Mouse (Mus musculus) frontal cortex, adult (tissue): ENCODE results near the gene Pip4k2a.
"Not testable (repeated sequence)": the region's sequence is repeated elsewhere in the genome, so short reads cannot be mapped to it uniquely, and the experiment has no call there.

ENCODE experiments used
- ATAC-seq: cut with Nextera tagmentation; 2 replicates; pipeline ENCODE4 v1.9.2; 2017; ENCODE audit warnings: mild to moderate bottlenecking, moderate library complexity, mixed read lengths; ENCODE audit not compliant: low TSS enrichment

Pip4k2a gene

DNA sequence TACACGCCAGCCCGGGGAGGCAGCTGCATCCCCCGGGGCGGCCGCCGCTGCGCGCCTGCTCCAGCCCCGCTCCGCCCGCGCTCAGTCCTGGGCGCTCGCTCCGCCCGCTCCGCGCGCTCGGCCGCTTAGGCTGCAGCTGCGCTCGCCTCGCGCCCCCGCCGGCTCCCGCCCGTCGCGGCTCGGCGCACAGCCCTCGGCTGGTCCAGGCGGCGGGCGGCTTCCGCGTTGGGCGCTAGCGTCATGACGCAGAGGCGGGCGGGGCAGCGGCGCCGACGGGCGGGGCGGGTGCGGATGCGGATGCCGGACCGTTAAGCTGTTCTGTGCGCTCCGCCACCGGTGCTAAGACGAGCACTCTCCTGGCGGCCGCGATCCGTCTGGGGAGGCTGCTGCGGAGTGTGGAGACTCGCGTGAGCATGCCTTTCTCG, at the start of gene Pip4k2a, which contains the start of gene 4930426L09Rik:
Pip4k2a (minus strand) TSS at position 73 of the 425 bp plus-strand sequence.
4930426L09Rik (plus strand) TSS at position 290 of the 425 bp plus-strand sequence.
- peak; percentile 93 for ATAC-seq

DNA sequence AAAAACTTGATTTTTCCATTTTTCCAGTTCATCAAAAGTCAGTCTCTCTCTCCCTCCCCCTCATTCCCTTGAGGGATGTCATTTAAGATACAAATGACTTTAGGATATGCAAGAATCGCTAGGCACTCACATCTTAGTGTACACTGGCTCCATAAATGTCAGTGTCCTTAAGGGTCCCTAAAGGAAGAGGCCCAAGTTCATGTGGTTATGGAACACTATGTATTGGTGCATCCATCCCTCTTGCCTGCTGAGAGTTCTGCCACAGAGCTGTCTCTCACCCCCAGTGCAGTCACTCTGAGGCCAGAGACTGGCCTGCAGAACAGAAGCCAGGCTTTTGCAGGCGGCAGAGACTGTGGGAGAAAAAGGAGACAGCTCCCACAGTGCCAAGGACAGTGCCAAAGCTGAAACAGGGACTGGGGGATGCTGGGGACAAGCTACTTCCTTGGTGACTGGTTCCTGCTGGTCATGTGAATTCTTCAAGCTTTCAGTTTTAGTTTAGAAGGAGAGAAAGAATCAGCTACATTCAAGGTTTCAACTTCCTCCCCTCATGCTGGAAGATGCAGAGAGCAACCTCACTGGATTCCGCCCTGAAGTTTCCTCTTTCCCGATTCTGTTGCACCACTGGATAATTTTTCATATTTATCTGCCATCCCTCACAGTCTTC, 40.1 kb upstream of the Pip4k2a start:
- ATAC-seq = no peak

DNA sequence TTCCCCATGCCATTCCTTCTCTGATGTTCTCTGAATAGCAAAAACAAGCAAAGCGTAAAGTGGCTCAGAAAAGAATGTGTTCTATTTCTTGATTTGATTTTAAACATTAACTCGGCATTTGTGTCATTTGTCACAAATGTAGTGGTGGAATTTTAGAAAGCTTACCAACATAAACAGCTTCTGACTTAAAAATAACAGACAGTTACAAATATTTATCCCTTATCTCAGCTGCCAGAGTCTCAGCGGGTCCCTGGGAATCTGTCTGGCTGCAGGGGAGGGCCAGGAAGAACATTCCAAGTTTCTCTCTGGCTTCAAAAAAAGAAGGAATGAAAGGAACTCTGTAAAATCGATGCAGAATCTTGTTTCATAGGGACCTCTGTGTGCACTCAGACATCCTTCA, 39.5 kb upstream of the Pip4k2a start:
- no peak for ATAC-seq

DNA sequence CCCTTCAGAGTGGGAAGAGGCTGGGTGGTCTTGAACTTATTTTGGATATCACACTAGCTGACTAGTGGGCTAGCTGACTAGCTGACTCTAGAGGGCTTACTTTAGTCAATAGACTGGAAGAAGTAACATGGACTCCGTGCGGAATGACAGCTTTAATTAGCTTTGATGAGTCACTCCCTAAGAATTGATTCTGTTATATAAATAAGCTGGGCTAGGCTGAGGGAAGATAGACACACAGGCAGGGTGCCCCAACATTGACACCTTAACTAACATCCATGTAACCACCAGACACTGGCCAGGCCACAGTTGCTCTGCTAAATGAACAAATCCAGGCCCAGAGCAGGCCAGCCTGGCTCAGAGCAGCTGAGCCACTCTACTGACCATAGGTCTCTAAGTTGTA, 26.9 kb upstream of the Pip4k2a start:
- ATAC-seq = no peak

DNA sequence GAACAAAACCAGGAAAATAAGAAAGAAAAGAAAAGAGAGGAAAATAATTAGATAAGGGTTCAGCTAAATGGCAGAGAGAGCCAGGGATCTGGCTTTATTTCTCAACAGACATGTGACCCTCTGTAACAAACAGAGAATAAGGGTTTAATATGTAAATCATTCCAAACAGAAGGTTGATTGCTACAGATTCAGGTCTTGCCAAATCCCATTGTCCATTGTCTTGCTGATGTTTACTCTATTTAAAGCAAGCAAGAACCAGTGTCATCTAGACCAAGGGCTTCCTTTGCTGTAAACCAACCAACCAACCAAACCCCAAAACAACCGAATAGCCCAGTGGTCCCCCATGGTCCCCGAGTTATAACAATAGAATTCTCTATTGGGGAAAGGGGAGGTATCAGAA, 20.1 kb upstream of the Pip4k2a start:
- peak; percentile 59; the same call in 1 of the 2 replicates for ATAC-seq

DNA sequence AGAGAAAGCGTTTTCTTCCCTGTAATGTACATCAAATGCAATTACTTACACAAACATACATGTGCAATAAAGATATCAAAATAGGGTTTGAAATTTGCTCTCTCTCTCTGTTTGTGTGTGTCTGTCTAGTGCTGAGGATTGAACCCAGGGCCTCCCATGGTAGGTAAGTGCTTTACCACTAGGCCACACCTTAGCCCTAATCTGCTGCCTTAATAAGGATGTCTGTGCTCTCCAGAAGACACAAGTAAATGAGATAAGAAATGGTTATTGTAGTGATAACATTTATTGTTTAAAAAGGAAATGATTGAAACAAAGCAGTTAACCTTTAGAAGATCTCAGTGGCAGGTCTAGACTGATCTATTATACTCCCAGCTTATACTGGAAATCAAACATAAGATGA, 18.9 kb upstream of the Pip4k2a start:
- no peak for ATAC-seq

DNA sequence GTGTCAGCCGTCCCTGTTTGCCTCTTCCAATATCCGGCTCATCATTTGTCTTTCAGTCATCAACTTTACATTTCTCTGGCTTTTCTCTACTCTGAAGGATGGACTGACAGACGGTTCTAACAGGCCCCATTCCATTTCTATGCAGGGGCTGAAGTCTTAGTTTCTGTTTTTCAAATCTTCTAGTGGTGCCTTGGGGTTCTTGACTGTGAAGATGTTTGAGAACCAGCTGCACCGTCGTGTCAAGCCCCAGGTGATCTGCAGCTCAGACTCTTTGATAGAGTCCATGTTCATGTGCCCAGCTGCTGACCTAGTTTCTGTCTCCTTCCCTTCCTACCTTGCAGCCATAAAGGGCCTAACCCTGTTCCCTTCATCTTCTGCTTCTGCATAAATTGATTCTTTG, 18.4 kb upstream of the Pip4k2a start:
- ATAC-seq = no peak

DNA sequence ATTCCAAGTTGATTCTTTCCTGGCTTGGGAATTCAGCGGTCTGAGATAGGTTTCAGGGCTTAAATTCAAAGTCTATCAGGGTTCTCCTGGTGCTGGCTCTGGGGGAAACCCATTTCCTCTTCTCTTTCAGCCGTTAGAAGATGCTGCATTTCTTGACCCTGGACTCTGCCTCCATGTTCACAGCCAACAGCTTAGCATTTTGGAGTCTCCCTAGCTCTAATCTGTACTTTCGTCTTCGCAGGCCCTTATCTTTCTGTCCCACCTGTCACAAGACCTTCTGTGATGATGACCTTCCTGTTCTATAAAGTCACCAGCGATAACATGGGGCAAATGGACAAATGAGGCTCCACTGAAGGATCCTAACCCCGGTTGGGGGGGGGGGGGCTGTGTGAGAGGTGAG, 13.5 kb upstream of the Pip4k2a start:
- ATAC-seq = no peak

DNA sequence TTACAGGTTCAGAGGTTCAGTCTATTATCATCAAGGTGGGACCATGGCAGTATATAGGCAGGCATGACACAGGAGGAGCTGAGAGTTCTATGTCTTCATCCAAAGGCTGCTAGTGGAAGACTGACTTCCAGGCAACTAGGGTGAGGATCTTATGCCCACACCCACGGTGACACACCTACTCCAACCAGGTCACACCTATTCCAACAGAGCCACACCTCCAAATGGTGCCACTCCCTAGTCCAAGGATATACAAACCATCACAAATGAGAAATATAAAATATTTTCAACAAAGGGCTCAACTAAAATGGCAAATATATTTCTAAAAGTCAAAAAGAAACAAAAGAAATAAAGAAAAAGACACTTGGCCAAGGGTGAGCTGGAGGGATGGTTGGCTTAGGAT, 12.6 kb upstream of the Pip4k2a start:
- not testable (repeated sequence) for ATAC-seq

DNA sequence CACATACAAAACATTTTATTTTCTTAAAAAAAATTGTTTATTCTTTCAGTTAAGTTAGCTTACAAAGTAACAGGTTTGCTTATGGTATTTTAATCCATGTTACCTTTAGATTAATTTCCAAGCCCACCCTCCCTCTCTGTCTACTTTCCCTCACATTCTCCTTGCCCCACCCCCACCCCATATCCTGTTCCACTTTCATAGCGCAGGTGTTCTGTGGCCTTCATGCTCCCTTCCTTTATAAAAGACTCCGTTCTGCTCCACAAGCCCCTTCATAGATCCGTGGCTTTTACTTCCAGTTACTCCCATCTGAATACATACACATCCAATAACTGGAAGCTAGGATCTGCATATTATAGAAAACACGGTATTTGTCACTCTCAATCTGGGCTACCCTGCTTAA, 9.7 kb upstream of the Pip4k2a start:
- ATAC-seq = no peak

DNA sequence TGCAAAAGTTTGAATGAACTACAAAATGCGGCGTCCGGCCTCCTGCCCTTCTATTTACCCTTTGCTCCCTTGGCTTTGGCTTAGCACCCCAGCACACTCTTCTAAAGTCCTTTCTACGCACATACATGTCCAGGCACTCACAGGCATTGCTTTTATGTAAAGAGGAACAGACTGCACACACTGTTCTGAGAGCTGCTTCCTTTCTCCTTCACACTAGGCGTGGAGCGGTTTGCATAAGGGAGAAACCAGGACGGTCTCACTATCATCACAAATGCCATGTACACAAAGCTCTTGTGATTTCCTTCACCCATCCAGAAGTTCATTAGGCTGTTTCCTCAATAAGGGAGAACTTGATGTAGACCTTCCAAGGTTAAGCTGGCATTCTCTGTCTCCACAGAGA, 8.2 kb upstream of the Pip4k2a start:
- ATAC-seq = peak; percentile 64; the same call in 1 of the 2 replicates

DNA sequence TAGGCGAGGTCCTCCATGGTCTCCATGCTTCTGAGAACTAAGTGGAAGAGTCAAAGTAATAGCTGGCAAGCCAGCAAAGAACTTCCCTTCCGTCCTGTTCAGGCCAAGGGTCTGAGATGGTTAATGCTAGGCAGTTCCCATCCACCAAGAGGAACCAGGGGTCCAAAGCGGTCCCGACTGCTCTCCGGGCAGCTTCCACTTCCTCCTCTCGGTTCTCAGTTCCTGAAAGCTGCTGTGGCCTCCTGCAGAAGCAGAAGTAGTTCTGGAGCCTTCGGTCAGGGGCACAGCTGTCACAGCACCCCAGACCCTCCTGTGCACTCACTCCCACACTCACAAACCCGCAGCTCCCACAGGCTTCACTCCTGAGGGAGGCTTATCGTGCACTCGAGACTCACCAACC, 6.9 kb upstream of the Pip4k2a start:
- no peak for ATAC-seq

DNA sequence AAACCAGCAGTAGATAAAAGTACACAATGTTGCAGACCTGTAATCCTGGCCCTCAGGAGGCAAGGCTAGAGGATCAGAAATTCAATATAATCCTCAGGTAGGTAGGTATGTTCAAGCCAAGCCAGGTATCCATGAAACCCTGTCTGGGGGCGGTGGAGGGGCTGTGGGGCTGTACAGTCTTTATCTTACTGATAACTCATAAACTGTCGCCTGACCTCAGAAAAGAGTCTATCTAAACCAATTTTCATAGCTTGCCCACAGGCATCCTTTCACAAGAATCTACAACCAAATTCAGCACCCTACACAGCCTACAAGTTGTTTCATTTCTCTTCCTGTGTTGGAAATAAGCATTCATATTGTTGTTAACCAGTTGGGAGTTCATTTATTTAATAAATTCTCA, 1.5 kb upstream of the Pip4k2a start:
- ATAC-seq = no peak

DNA sequence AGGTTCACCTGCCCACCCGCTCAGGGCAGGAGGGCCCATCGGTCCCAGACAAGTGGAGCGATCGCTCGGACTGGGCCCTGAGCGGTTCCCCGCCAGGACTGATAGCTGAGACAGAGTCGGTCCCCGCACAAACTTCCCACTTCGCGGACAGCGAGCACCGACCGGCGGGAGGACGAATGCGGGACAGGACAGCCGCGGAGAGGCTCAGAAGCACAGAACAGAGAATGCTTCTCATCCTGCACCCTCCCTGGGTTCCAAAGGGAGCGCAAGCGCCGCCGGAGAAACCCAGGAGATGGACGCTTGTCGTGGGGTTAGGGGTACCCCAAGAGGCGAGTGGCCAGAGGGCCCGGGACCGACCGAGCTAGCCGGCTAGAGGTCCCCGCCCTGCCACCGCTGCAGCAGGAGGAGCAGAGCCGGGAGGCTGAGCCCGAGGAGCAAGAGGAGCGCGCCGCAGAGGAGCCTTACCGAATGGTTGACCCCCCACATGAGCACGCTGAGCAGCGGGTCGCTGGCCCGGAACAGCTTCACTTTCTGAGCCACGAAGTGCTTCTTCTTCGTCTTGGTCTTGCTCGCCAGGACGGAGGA, 447 bp downstream of the Pip4k2a start:
- peak; percentile 68 for ATAC-seq

DNA sequence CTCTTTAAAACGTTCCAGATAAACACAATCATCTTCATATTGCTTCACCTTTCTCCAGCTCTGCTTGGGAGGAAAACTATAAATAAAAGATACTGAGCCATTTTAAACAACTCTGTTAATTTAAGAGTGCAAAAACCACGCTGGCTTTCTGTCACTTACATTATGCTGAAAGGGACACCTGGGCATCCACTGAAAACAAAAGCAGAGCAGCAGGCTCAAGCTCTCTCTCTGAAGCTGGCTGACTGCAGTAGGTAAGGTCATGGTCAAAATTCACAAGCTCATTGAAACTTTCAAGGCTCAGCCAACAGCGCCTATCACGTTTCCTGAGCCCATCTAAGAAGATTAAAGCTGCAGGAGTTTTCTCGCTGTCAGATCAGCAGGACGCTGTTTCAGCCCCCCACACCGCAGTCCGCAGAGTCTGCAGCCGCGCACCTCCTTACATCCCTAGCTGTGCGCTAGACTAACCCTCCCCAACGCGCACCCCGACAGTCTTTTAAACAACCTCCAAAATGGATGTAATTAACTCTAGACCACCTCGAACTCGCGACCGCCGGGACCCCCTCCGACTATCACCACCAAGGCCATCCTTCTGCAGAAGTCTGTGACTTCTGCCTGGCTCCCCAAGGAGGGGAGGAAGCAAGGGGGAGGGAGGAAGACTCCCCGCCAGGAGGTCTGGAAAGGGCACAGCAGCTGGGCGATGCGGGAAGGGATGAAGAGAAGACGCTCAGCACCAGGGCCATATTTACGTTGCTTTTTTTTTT, 1.3 kb downstream of the Pip4k2a start:
- ATAC-seq = 0 out of 2 replicates have a peak, but pooled peaks have one; percentile 7

DNA sequence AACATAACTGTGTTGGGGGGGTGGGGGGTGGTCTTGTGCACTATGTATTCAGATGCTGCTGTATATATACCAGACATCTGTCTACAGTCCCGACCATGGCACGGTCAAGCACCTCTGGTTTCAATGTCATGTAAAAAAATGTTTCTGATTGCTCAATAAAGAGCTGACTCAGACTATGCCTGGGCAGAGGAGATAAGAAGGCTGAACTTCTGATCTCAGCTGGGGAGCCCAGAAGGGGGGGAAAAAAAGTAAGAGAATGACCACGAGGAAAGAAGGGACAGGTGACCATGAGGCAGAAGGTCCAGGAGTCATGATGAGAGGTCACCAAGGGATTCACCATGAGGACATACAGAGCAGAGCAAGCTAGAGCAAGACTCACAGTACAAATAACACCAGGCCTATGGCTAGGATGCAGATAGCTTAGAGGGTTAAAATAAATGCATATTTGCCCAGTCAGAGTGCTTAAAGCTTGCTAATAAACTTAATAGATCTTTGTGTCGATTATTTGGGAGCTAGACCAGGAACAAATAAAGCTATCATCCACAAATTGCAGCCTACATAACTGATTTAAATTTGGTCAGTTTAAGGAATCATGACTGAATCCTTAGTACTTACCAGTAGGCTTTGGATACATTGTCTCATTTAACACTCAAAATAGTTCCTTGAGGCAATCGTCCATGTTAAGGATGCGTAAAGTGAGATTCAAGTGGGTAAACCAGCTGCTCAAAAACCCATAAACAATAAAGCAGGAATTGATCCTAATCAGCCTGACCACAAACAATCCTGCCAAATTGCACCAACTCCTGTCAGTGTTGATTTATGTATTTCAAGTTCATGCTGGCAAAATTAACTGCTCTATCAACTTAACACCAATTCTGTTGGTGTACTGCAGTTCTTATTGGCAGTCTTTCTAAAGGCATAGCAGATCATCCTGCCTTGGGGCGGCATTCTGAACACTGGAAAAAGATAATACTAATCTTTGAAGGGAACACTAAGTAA, 5.1 kb downstream of the Pip4k2a start:
- no peak for ATAC-seq

DNA sequence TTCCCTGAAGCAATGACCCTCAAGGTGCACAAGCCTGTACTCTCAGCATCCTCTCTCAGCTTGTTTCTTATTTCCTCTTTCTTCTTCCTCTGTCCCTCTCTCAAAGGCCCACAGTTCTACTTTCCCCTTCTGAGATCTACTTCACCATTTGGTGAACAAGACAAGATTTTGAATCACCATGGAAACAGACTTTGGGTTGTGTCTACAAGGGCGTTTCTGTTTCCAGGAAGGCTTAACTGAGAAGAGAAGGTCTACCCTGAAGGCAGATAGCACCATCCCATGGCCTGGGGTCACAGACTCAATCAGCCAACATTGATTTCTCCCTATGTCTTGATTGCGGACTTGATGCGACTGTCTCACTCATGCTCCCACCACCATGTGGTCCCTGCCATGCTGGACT, 9.0 kb downstream of the Pip4k2a start:
- no peak for ATAC-seq

DNA sequence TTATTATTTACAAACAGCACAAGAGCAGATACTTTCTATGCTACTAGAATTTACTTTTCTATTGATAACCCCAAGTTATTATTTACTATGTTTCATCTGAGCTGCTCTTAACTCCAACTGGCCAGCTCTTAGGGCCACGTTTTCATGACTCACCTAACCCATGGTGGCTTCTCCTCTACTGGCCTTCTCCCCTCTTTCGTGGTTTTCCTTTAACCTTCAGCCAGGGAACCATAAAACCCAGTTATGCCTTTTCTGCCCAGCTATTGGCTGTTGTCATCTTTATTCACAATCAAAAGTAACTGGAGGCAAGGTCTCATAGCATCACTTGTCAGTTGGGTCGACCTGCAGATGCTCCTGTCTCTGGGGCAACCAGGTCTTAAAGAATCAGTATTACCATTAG, 12.4 kb downstream of the Pip4k2a start:
- no peak for ATAC-seq

DNA sequence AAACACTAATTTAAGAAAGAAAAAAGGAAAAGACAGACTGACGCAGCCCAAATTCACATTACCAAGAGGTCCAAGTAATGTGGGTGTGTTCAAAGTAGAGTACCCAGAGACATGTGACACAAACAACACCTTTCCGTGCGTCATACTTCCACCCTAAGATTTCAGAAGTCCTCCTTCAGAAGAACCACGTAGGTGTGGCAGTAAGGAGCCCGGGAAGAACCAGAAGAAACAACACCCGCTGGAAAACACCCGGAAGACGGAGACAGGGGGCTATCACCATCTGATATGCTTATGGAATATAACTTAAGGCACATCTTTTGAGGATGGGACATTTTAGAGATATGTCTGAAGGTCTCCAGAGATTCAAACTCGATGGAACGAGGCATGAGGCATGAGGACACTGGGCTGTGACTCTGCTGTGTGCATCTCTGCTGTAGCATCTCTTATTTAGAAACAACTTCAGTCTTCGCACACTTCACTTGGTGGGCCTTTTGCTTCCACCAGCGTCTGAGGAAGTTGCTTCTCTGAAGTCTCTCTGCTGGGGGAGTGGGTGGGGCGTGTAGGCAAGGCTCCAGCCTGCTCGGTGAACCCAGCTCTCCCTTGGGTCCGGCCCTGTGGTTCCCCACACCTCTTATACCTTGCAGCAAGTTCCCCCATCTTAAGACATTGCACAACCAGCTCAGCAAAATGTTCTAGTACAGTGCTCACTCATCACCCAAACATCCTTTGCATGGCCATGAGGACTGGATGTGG, 13.7 kb downstream of the Pip4k2a start:
- ATAC-seq = no peak

DNA sequence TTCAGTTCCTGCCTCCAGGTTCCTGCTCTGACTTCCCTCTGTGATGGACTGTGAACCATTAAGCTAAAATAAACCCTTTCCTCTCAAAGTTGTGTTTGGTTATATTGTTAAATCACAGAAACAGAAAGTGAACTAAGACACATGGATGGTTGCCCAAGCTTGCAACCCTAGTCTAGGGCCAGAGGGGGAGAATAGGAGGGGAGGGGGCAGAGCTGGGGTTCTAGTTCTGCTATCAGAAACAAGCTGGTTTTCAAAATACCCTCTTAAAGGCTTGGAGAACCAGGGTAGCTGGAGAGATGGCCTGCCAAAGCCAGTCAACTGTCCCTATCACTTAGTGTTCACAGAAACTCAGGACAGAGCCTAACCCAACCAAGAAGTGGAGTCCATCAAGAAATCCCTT, 14.4 kb downstream of the Pip4k2a start:
- no peak for ATAC-seq

DNA sequence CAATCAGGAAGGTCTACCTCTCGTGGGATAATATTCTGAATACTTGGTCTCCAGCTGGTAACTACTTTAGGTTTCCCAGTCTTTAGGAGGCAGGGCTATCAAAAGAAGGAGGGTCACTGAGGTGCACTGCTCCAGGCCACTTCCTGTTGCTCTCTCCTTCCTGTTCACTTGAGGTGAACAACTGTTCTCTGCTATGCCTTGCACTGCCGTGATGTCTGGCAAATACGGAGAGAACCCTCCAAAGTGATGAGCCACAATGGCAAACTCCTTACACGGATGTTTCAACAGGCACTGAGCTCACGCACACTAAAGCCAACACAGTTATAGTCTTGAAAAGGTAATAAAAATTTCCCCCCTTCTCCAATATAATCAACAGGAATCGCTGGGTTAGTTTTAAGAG, 15.3 kb downstream of the Pip4k2a start:
- no peak for ATAC-seq
